Mouse (Mus musculus) kidney, adult 18-20 months (tissue): ENCODE results near the gene Plac8.

Experiments
- DNase-seq: peaks from one replicate; pipeline ENCODE4 v3.0.0; 2021

The Plac8 gene

GRCm38 (mm10) chr5:100526164-100526563 is 45.9 kb downstream of the Plac8 start:
- no peak for DNase-seq

GRCm38 (mm10) chr5:100525620-100526019 is 46.4 kb downstream of the Plac8 start:
- no peak for DNase-seq

- no peak for DNase-seq
Observed at GRCm38 (mm10) chr5:100524921-100525320, 47.1 kb downstream of the Plac8 start.

- DNase-seq: no peak
Observed at GRCm38 (mm10) chr5:100523331-100523730, 48.7 kb downstream of the Plac8 start.

- DNase-seq: no peak
Observed at GRCm38 (mm10) chr5:100520223-100520622, 51.8 kb downstream of the Plac8 start.

- no peak for DNase-seq
Observed at GRCm38 (mm10) chr5:100519027-100519411, 53.0 kb downstream of the Plac8 start.

GRCm38 (mm10) chr5:100518049-100519026 is 53.7 kb downstream of the Plac8 start, which contains the start of gene Cops4:
Gene Cops4 (plus strand): TSS chr5:100518309.
- DNase-seq: peak; percentile 95

GRCm38 (mm10) chr5:100512576-100512975 is 59.5 kb downstream of the Plac8 start:
- no peak for DNase-seq

- no peak for DNase-seq
Observed at GRCm38 (mm10) chr5:100509247-100509646, 62.8 kb downstream of the Plac8 start.
